Mouse (Mus musculus): Measurements from ENCODE around the gene 1700037H04Rik.

Gene 1700037H04Rik

GRCm38 (mm10) chr2:131179246-131179886, 19.5 kb upstream of the 1700037H04Rik start:
- no peak for DNase-seq (ENCODE audit: low spot score)

DNA sequence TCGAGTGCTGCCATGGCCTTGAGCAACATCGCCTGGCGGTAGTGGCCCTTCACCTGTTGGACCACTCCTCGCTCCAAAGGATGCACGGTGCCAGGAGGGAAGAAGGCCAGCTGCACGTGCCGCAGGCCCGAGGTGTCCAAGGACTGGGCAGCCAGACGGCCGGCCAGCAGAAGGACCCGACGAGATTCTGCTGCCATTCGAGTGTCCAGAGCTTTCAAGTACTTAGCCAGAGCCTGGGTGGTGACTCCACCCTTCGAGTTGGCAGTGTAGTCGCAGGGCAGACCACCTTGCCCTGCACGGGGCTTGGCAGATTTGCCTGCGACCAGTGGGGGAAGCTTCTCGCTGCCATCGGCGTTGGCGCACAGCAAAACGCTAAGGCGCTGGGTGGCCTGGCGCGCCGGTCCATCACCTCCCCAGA, 19.0 kb upstream of the 1700037H04Rik start:
- DNase-seq (ENCODE audit: low spot score): no peak

- DNase-seq (ENCODE audit: low spot score): no peak
Observed at GRCm38 (mm10) chr2:131177932-131178331, 18.1 kb upstream of the 1700037H04Rik start.

DNA sequence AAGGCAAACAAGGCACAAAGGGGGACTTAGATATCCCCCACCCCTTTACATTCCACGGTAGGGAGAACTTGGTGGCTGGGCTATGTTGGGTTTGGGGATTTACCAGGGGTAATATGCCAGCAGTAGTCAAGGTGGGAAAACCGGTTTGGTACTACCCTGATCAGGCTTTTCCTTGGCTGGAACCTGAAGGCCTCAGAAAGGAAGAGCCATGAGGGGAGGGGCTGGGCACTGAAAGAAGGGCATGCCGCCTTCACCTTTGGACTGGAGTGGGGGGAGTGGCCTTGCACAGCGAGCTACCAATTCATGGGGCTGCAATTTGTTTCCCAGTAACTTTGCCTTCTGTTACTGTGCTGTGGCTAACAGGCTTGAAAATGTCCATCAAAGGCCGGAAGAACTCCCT, 16.6 kb upstream of the 1700037H04Rik start:
- DNase-seq (ENCODE audit: low spot score): no peak

DNA sequence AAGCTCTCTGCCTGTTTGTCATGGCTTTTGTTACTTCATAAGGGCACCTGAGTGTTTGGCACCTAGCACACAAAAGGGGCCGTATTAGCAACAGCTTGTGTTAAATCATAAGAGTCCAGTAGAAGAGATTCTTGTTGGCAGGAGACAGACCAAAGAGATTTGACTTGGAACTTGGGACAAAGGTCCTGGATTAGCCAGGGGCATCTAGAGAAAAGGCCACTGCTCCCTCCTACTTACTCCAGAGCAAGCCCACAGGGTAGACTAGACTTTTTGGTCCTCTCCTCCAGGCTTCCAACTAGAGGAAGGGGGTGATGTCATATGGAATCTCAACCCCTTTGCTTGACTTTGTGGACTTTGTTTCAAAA, 16.0 kb upstream of the 1700037H04Rik start:
- no peak for DNase-seq (ENCODE audit: low spot score)

- no peak for DNase-seq (ENCODE audit: low spot score)
Observed at GRCm38 (mm10) chr2:131175286-131175944, 15.5 kb upstream of the 1700037H04Rik start.

- DNase-seq (ENCODE audit: low spot score): no peak
Observed at GRCm38 (mm10) chr2:131174700-131175099, 14.8 kb upstream of the 1700037H04Rik start.

DNA sequence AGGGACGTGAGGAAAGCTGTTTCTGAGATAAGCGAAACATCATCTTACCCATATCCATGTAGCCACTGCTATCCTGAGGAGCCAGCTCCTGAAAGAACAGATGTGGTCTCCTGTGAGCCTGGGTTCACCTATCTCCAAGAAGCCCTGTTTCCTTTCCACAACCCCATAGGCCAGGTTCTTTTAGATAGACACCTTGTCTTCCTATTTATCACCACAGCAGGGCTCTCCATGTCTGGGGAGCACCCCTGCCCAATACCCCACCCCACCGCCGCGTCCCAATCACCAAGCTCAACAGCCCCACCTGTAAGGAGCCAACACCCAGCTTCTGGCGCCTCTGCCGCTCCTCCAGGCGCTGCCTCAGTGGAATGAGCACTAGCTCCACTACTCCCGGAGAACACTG, 12.4 kb upstream of the 1700037H04Rik start:
- no peak for DNase-seq (ENCODE audit: low spot score)

DNA sequence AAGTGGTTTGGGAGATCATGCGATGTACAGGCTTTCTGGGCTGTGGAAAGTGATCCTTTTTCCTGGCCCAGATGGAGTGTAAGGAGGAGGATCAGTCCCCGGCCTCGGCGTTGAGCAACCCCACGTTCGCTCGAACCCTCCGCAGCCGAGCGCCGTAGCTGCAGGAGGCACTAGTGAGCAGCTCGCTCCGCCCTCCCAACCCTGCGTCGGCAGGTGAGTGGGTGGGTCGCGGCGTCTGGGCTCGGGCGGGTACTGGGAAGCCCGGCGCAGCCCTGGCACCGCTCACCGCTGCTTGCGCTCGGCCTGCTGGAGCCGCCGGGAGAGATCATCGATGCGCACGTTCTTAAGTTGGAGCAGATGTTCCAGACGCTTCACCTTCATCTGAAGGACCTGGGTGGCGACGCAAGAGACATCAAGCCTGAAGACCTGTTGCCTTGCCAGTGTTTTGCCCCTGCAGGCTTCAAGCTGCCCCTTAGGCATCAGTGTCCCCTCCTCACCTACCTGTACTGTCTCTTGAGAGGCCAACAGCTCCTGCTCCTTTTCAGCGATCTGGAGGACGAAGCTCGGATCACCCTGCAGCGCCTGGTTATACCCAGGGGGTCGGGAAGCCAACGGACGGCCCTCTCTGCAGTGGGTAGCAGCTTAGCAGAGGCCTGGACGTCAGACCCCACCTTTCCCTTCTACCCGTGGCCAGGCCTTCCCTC, 11.7 kb upstream of the 1700037H04Rik start:
- DNase-seq (ENCODE audit: low spot score): no peak

- no peak for DNase-seq (ENCODE audit: low spot score)
Observed at GRCm38 (mm10) chr2:131170936-131171335, 11.1 kb upstream of the 1700037H04Rik start.

DNA sequence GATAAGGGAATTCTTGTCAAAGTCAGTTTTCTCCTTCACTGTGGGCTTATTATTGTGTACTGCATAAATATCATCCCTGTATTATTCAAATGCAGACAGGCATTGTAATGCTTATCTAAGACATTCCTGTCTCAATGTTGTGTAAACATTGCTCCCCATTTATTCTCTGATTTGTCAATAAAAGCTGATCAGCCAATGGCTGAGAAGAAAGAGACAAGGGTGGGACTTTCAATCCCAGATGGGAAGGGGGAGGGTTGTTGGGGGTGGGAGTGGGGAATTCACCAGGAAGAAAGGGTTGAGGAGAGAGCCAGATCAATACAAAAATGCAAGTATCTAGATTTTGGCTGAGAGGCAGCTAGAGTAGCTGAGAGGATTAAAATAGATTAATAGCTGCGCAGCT, 9.0 kb upstream of the 1700037H04Rik start:
- DNase-seq (ENCODE audit: low spot score): no peak

GRCm38 (mm10) chr2:131167984-131168383, 8.1 kb upstream of the 1700037H04Rik start:
- DNase-seq (ENCODE audit: low spot score): no peak

DNA sequence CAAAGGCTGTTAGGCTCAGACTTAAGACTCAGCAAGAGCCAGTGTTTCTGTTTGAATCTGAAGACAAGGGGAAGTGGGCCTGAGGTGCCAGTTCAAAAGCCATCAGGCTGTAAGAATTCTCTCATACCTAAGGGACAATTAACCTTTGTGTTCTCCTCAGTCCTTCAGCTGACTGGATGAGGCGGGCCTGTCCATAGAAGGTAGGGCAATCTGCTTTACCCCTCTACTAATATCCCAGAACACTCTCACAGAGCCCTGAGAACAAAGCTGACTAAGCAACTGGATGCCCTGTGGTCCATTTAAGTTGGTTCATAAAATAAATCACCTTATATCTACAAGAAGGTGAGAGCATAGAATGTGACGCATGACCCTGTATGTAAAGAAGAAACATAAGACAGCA, 6.3 kb upstream of the 1700037H04Rik start:
- DNase-seq (ENCODE audit: low spot score): no peak

GRCm38 (mm10) chr2:131163924-131164323, 4.0 kb upstream of the 1700037H04Rik start:
- DNase-seq (ENCODE audit: low spot score): no peak

DNA sequence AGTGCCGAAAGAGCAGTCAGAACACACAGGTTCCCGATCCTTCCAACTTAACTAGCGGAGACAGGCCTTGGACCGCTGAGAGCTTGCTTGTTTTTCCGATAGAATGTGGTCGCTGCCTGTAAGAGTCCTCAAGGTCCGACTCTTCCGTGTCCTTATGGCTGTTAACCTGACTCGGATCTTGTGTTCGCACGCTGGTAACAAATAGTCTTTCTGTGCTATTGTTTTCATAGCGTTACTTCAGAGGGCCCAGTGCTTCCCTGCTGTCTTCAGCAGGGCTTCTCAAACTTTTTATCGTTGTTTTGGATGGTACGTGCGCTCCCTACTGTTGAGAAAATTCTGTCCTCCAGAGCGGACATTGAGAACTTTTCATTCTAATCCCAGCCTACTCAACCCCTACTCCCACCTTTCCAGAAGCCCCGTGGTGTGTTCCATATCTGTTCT, 810 bp upstream of the 1700037H04Rik start:
- no peak for DNase-seq (ENCODE audit: low spot score)

- no peak for DNase-seq (ENCODE audit: low spot score)
Observed at GRCm38 (mm10) chr2:131159491-131159910, 380 bp downstream of the 1700037H04Rik start.

DNA sequence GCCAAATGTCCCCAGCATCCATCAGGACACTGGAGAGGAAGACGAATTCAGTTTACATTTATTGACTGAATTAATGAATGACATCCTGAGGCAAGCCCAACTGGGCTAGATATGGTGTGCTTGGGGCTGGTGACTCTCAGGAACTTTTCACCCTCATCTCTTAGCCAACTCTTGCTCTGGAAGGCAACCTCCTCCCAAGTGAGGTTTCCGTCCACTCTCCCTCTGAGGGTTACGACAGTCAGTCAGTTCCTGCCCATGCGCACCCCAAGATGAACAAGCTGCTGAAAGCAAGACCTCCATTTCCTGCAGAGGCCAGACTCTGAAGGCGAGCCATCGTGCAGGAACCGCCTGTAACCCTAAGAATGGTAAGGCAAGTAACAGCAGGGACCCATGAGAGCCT, 2.9 kb downstream of the 1700037H04Rik start:
- DNase-seq (ENCODE audit: low spot score): no peak

GRCm38 (mm10) chr2:131154036-131154435, 5.8 kb downstream of the 1700037H04Rik start:
- DNase-seq (ENCODE audit: low spot score): no peak

GRCm38 (mm10) chr2:131152166-131152730, 7.6 kb downstream of the 1700037H04Rik start:
- DNase-seq (ENCODE audit: low spot score): no peak

DNA sequence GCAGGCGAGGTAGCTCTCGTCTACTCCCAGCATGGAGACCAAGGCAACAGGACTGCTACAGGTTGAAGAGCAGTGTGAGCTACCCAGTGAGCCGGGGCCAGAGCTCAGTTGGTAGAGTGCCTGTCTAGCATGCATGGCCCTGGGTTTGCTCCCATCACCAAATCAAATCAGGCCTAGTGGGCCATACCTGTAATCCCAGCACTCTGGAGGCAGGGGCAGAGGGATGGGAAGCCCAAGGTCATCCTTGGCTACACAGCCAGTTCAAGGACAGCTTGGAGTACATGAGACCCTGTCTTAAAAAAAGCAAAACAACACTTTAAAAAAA, 10.7 kb downstream of the 1700037H04Rik start:
- no peak for DNase-seq (ENCODE audit: low spot score)

DNA sequence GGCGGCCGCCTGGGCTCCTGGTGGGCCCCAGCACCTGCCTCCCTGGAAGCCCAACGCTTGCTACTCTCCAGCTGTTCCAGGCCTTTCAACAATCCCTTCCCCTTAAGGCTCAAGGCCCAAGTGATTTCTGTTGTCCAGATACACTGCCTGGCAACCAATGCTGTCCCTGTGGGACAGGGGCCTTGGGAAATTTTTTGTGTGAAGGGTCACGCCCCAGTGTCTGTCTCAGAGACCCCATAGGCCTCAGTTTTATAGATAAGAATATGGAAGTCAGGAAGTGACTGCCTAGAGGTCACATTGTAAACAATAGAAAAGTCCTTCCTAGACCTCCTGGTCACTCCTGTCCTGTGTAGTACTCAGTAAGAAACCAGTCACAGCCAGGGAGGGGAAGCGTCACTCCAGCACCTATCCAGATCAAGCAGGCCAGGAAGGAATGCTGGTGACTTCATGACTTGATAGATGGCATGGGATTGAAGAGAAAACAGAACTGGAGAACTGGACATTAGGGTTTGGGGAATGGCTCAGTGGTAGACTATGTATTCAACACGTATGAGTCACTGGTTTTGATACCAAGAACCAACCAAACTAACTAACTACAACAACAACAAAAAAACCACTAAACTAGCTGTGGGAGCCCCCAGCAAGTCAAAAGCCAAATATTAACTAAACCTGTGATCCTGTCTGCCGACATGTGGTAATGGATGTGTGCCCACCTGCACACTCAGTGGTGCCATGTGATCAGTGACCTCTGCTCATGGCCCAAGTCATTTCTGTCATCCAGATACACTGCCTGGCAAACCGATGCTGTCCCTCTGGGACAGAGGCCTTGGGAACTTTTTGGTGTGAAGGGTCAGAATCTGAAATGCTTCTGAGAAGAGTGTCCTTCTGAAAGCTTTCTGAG, 11.3 kb downstream of the 1700037H04Rik start:
- no peak for DNase-seq (ENCODE audit: low spot score)

DNA sequence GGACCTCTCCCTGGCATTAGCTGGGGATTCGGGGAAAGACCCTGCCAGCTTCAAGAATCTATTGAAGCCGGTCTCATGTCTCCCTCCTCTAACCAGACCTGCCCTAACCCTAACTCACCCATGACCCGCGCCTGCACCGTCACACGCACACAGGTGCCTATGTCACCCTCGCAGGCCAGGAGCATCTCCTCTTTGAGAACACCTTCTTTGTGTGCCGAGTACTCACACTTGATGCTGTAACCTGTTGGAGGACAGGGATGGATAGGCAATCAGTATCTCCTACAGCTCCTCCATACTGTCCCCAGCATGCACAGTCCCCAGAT, 12.9 kb downstream of the 1700037H04Rik start:
- DNase-seq (ENCODE audit: low spot score): no peak
